Mouse (Mus musculus) intestine, embryonic 14.5 days (tissue): ENCODE data around the gene Col18a1. TPM values are rescaled to one million over a fixed set of nuclear protein-coding genes. Genes with fewer than 3 reads are reported as not detected.

Source experiments
- ATAC-seq: fragments of 200-750 bp; cut with Nextera tagmentation; replicated peaks from 2 replicates; pipeline ENCODE4 v1.8.0; 2017; ENCODE audit warnings: low read depth, moderate number of reproducible peaks, moderate TSS enrichment, moderate library complexity; ENCODE audit not compliant: low FRiP score, low TSS enrichment
- DNase-seq: peaks from one replicate; pipeline ENCODE4 v3.0.0-alpha.2; 2018; ENCODE audit warnings: low spot score
- H3K27ac ChIP-seq: fragments of 300-500 bp; sonication (generic); 2 replicates; pipeline ENCODE4 v1.5.1; 2014; ENCODE audit warnings: low read depth, mild to moderate bottlenecking, control low read depth
- H3K27me3 ChIP-seq: fragments of 300-500 bp; sonication (generic); replicated peaks from 2 replicates; pipeline ENCODE4 v1.6.1; 2014; ENCODE audit warnings: low read length, control low read depth; ENCODE audit not compliant: control insufficient read depth, insufficient read depth
- H3K36me3 ChIP-seq: fragments of 300-500 bp; sonication (generic); 2 replicates; pipeline ENCODE4 v1.6.1; 2014; ENCODE audit warnings: low read length, control low read depth; ENCODE audit not compliant: control insufficient read depth, insufficient read depth
- H3K4me1 ChIP-seq: fragments of 300-500 bp; sonication (generic); replicated peaks from 2 replicates; pipeline ENCODE4 v1.6.1; 2014; ENCODE audit warnings: low read length, control low read depth, mixed read lengths; ENCODE audit not compliant: control insufficient read depth, insufficient read depth
- H3K4me2 ChIP-seq: fragments of 300-500 bp; sonication (generic); 2 replicates; pipeline ENCODE4 v1.6.1; 2014; ENCODE audit warnings: low read length
- H3K4me3 ChIP-seq: fragments of 300-500 bp; sonication (generic); 2 replicates; pipeline ENCODE4 v1.5.1; 2014; ENCODE audit warnings: low read depth, low read length, control low read depth, mixed read lengths
- H3K9ac ChIP-seq: fragments of 300-500 bp; sonication (generic); 2 replicates; pipeline ENCODE4 v1.6.1; 2014; ENCODE audit warnings: mild to moderate bottlenecking, low read length
- H3K9me3 ChIP-seq: fragments of 300-500 bp; sonication (generic); 2 replicates; pipeline ENCODE4 v1.6.1; 2016; ENCODE audit warnings: low read length, control low read depth; ENCODE audit not compliant: control insufficient read depth
- WGBS: fragments of 180-500 bp; shearing (Covaris S2); extraction: QIAGEN DNeasy Blood & Tissue Kit; methylation state at CpG from one replicate; pipeline ENCODE4 v1.1.7; 2014; 5-methylcytosine and 5-hydroxymethylcytosine counted together
- polyA plus RNA-seq: library from polyadenylated mRNA; unstranded; fragments of >200 nt; fragmentation: Nextera tagmentation; extraction: Ambion mirVana; gene quantifications from 2 replicates; pipeline ENCODE4 v1.2.1, GENCODE M21; 2014

The Col18a1 gene
- polyA plus RNA-seq, 1 experiment from 2014 or later: 58.2 TPM

- DNase-seq (no peak), ATAC-seq (no peak)
- 38% methylated on average over 8 of the region's 8 CpGs for WGBS
- Histone ChIP-seq H3K4me2 (no peak overlapping the region), H3K36me3 (no peaks in the 10 kb centered on the region), H3K9me3 (no peaks in the 10 kb centered on the region), H3K9ac (no peak overlapping the region), H3K4me3 (no peak overlapping the region), H3K27ac (no peak overlapping the region), H3K4me1 (0 out of 2 replicates have a peak, but pooled peaks cover 2% of the 10 kb centered on the region), H3K27me3 (no peaks in the 10 kb centered on the region)
These were observed 62.7 kb downstream of the Col18a1 start for GRCm38 (mm10) chr10:77103689-77104088.

GRCm38 (mm10) chr10:77099777-77100176 lies 66.6 kb downstream of the Col18a1 start:
- no peak overlapping the region for H3K4me3 ChIP-seq
- H3K27ac ChIP-seq: no peak overlapping the region
- H3K4me2 ChIP-seq: no peak overlapping the region
- no peaks in the 10 kb centered on the region for H3K36me3 ChIP-seq
- 88% methylated on average over 4 of the region's 4 CpGs for WGBS
- H3K9me3 ChIP-seq: no peaks in the 10 kb centered on the region
- H3K4me1 ChIP-seq: peaks cover 13% of the 10 kb centered on the region
- no peak overlapping the region for H3K9ac ChIP-seq
- DNase-seq (no peak), ATAC-seq (no peak)
- H3K27me3 ChIP-seq: no peaks in the 10 kb centered on the region

GRCm38 (mm10) chr10:77098619-77099018 lies 67.7 kb downstream of the Col18a1 start:
- peaks cover 10% of the 10 kb centered on the region for H3K4me1 ChIP-seq
- no peak overlapping the region for H3K27ac ChIP-seq
- ATAC-seq: no peak
- 83% methylated on average over 2 of the region's 2 CpGs for WGBS
- H3K9me3 ChIP-seq: no peaks in the 10 kb centered on the region
- H3K4me2 ChIP-seq: no peak overlapping the region
- no peaks in the 10 kb centered on the region for H3K27me3 ChIP-seq
- no peak overlapping the region for H3K4me3 ChIP-seq
- no peak for DNase-seq
- no peak overlapping the region for H3K9ac ChIP-seq
- H3K36me3 ChIP-seq: no peaks in the 10 kb centered on the region

GRCm38 (mm10) chr10:77097890-77098200 lies 68.5 kb downstream of the Col18a1 start:
- WGBS: 79% methylated on average over 4 of the region's 4 CpGs
- Histone ChIP-seq H3K36me3 (no peaks in the 10 kb centered on the region), H3K27ac (no peak overlapping the region), H3K9ac (no peak overlapping the region), H3K4me3 (no peak overlapping the region), H3K9me3 (no peaks in the 10 kb centered on the region), H3K4me1 (peaks cover 10% of the 10 kb centered on the region), H3K4me2 (no peak overlapping the region), H3K27me3 (no peaks in the 10 kb centered on the region)
- DNase-seq (no peak), ATAC-seq (no peak)

- peaks cover 10% of the 10 kb centered on the region for H3K4me1 ChIP-seq
- H3K9ac ChIP-seq: no peak overlapping the region
- H3K9me3 ChIP-seq: no peaks in the 10 kb centered on the region
- ATAC-seq: no peak
- H3K4me3 ChIP-seq: no peak overlapping the region
- no peak overlapping the region for H3K27ac ChIP-seq
- H3K4me2 ChIP-seq: no peak overlapping the region
- H3K27me3 ChIP-seq: no peaks in the 10 kb centered on the region
- 64% methylated on average over 12 of the region's 12 CpGs for WGBS
- no peaks in the 10 kb centered on the region for H3K36me3 ChIP-seq
- no peak for DNase-seq
These were observed 69.1 kb downstream of the Col18a1 start for GRCm38 (mm10) chr10:77097006-77097889.

GRCm38 (mm10) chr10:77095666-77096065 lies 70.7 kb downstream of the Col18a1 start:
- no peak overlapping the region for H3K27ac ChIP-seq
- DNase-seq (no peak), ATAC-seq (no peak)
- no peaks in the 10 kb centered on the region for H3K27me3 ChIP-seq
- no peaks in the 10 kb centered on the region for H3K36me3 ChIP-seq
- WGBS: 86% methylated on average over 3 of the region's 3 CpGs
- H3K9ac ChIP-seq: no peak overlapping the region
- H3K4me3 ChIP-seq: no peak overlapping the region
- no peaks in the 10 kb centered on the region for H3K9me3 ChIP-seq
- H3K4me1 ChIP-seq: peaks cover 10% of the 10 kb centered on the region
- H3K4me2 ChIP-seq: no peak overlapping the region

GRCm38 (mm10) chr10:77093817-77094216 lies 72.5 kb downstream of the Col18a1 start:
- no peaks in the 10 kb centered on the region for H3K27me3 ChIP-seq
- H3K36me3 ChIP-seq: no peaks in the 10 kb centered on the region
- no peaks in the 10 kb centered on the region for H3K9me3 ChIP-seq
- no peak for DNase-seq
- H3K4me3 ChIP-seq: no peak overlapping the region
- H3K4me1 ChIP-seq: peaks cover 13% of the 10 kb centered on the region
- H3K4me2 ChIP-seq: no peak overlapping the region
- H3K27ac ChIP-seq: no peak overlapping the region
- H3K9ac ChIP-seq: no peak overlapping the region
- no peak for ATAC-seq

- H3K9me3 ChIP-seq: no peaks in the 10 kb centered on the region
These were observed 74.7 kb downstream of the Col18a1 start for GRCm38 (mm10) chr10:77091538-77092097.

GRCm38 (mm10) chr10:77090063-77090462 lies 76.3 kb downstream of the Col18a1 start:
- no peaks in the 10 kb centered on the region for H3K9me3 ChIP-seq
- no peaks in the 10 kb centered on the region for H3K36me3 ChIP-seq
- no peak overlapping the region for H3K27ac ChIP-seq
- H3K4me3 ChIP-seq: no peak overlapping the region
- no peaks in the 10 kb centered on the region for H3K27me3 ChIP-seq
- no peak for DNase-seq
- 78% methylated on average over 5 of the region's 5 CpGs for WGBS
- no peak for ATAC-seq
- no peak overlapping the region for H3K4me2 ChIP-seq
- H3K4me1 ChIP-seq: peaks cover 3% of the 10 kb centered on the region; the same call in 1 of the 2 replicates
- H3K9ac ChIP-seq: no peak overlapping the region

More at GRCm38 (mm10) chr10:77091538-77092097, 74.7 kb downstream of the Col18a1 start:
- no peak overlapping the region for H3K27ac ChIP-seq
- no peak overlapping the region for H3K4me2 ChIP-seq
- no peak overlapping the region for H3K9ac ChIP-seq
- no peak overlapping the region for H3K4me3 ChIP-seq
- DNase-seq: no peak
- no peak for ATAC-seq
- peaks cover 3% of the 10 kb centered on the region; the same call in 1 of the 2 replicates for H3K4me1 ChIP-seq
- WGBS: 75% methylated on average over 4 of the region's 4 CpGs
- no peaks in the 10 kb centered on the region for H3K36me3 ChIP-seq
- no peaks in the 10 kb centered on the region for H3K27me3 ChIP-seq
